Mouse (Mus musculus): ENCODE measurements around the gene Hoxb5. TPM values are rescaled to one million over a fixed set of nuclear protein-coding genes. Genes with fewer than 3 reads are reported as not detected.

Gene Hoxb5
- total RNA-seq (2015) (0.07 and 0.44 TPM in 2 replicates), total RNA-seq (2017) (0.14 TPM in 1 of 2 replicates, not detected in the other)

GRCm38 (mm10) chr11:96303151-96304099, at the start of gene Hoxb5:
Gene Hoxb5, plus strand, starts transcription at chr11:96303336.
- ATAC-seq (replicated peaks; ENCODE audit: poor library complexity): peak; percentile 90

DNA sequence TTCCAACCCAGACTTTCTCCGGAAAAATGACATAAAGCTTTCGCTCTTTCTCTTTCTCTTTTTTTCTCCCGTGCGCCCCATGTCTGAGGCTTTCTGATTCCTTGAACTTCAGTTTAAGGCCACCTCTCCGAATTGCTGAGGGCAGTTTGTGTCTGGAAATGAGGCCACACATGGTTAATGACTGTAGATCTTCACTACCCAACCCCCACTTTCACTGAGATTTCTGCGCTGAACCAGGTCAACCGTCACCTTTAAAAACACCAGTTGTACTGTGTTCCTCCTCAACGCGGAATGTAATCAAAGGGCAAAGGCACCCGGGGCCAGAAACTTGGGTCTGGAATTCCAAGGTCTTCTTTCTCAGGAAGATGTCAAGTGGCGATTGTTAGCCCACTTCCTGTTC, 48.9 kb upstream of the Hoxb5 start:
- ATAC-seq (replicated peaks; ENCODE audit: poor library complexity): no peak

DNA sequence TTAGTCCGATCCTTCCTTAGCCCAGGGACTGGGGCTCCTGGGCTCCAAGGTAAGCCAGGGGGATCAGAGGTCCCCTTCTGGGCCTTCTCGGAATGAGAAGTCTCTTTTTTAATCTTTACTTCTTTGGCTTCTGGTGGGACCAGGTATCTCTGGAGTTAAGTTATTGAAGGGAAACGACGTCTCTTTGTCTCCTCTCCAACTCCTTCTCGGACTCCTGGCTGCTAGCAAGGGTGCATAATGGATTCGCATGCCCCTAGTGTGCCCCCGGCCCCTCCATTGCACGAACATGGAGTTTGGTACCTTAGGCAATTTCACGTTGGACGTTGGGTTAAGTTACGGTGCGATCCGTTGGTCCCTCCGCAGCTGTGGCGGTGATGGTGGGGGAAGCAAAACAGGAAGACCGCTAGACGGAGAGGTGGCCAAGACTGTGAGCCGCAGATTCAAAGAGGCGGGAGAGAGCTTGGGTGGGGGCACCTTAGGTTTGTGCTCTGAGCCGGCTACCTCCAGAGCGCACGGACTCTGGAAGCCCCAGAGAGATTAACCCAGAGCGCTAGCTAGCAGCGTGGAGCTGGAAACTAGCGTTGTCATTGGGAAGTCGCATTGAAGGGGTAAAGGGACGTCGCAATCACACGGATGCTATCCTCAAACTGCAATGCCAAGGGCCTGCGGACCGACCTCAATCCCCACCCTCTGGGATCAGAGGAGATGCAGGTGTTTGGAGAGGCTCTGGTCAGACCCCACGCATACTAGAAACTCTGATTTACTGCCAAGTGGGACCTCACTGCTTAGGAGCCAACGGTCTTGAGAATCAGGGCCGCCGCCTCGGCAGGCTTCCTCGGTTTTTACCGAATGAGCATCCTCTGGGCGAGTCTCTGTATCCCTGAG, 47.8 kb upstream of the Hoxb5 start:
- ATAC-seq (replicated peaks; ENCODE audit: poor library complexity): no peak

DNA sequence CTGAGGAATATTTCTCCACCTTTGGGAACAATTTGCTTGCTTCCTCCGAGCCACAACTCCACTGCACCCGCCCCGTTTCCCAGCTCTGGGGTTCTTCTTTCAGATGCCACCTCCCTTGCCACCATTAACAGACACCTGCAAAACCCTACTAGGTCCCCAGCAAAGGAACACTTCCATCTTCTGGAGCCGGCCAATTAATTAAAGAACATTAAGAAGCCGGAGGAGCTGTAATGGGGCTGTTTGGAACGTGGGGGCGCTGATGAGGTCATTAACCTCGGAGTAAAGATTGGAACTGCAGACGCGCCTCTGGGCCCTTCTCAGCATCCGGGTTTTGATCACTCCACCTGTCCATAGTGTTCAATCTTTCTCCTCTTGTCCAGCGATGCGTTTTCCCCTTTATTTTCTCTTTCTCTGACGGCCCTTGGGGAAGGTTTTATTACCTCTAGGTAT, 47.1 kb upstream of the Hoxb5 start:
- no peak for ATAC-seq (replicated peaks; ENCODE audit: poor library complexity)

DNA sequence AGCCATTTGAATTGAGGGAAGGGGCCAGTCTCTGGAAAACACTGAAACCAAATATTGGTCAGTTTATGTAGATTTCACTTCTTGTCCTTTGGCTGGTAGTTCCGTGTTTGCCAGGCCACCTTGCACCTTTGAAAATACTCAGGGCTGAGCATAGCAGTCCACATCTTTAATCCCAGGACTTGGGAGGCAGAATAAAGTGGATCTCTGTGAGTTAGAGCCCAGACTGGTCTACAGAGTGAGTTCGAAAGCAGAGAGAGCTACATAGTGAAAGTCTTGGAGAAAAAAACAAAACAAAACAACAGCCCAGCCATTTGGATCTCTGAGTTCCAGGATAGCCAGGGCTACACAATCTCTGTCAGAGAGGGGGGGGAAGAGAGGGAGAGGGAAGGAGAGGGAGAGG, 46.0 kb upstream of the Hoxb5 start:
- no peak for ATAC-seq (replicated peaks; ENCODE audit: poor library complexity)

- ATAC-seq (replicated peaks; ENCODE audit: poor library complexity): no peak
These were observed 44.1 kb upstream of the Hoxb5 start for GRCm38 (mm10) chr11:96259038-96259437.

- ATAC-seq (replicated peaks; ENCODE audit: poor library complexity): no peak
These were observed 43.6 kb upstream of the Hoxb5 start for GRCm38 (mm10) chr11:96259511-96259910.

DNA sequence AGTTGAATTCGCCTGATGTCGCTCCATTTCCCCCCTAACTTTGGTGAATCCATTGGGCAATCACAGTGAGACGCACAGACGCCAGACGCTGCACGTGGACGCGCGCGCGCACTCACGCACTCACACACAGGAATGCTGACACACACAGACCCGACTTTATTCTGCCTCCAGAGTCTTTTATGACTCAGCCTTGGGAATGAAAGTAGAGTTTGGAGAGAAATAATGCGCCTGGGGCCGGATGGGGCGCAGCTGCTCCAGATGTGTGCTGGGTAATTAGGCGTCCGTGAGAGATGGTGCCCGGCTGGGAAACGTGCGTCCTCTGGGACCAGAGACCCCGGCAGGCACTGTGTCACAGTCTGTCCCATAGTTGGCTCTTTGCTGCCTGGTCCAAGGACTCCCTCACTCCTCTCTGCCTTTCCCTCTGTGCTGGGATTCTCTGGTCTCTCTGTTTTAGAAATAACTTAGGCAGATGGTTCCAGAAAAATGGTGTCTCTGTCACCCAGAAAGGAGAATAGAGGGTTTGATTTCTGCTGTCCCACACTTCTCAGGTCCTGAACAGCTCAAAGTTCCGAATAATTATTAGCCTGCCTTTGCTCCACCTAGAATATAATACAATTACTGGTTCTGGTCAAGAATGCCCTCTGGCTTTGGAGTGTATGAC, 42.7 kb upstream of the Hoxb5 start:
- ATAC-seq (replicated peaks; ENCODE audit: poor library complexity): no peak

GRCm38 (mm10) chr11:96261323-96261890, 41.7 kb upstream of the Hoxb5 start:
- peak; percentile 88 for ATAC-seq (replicated peaks; ENCODE audit: poor library complexity)

GRCm38 (mm10) chr11:96262262-96262830, 40.8 kb upstream of the Hoxb5 start:
- no peak for ATAC-seq (replicated peaks; ENCODE audit: poor library complexity)

GRCm38 (mm10) chr11:96263636-96264389, 39.3 kb upstream of the Hoxb5 start:
- no peak for ATAC-seq (replicated peaks; ENCODE audit: poor library complexity)

GRCm38 (mm10) chr11:96264390-96265020, 38.6 kb upstream of the Hoxb5 start:
- ATAC-seq (replicated peaks; ENCODE audit: poor library complexity): no peak

- ATAC-seq (replicated peaks; ENCODE audit: poor library complexity): no peak
These were observed 37.2 kb upstream of the Hoxb5 start for GRCm38 (mm10) chr11:96265954-96266353.

DNA sequence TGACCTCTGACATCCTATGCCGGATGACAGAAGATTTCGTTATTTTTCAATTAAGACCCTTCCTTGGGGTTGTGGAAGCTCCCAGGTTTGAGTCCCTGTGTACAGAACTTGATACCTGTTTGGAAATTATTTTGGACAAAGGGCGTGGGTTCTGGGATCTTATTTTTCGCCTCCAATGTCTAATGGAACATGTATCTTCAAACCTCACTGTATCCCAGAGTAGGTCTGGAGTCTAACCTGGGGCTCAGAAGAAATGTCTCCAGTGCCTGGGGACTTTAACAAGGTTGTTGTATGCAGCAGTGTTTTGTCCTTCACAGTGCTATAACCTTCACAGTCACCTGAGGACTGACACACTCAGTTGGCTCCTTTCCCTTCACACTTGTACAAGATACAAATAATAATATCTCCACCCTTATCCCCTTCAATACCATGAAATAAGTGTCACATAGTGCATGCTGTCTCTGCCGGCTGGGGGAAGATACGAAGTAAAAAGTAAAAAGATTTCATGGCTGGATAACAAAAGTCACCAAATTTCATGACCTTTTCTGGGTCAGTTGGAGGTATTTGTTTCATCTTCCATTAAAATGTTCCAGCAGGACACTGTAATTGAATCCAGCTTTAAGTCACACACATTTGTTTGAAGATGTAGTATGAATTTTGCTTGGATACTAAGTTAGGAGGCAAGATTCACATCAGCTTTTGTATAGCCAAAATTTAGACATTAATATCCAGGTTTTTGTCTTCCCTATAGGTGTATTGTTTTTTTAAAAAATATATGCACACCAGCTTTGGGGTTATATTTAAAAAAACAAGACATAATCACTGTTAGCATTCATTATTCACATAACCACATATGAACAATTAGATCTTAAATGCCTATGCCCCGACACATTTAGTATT, 35.9 kb upstream of the Hoxb5 start:
- no peak for ATAC-seq (replicated peaks; ENCODE audit: poor library complexity)

- ATAC-seq (replicated peaks; ENCODE audit: poor library complexity): no peak
These were observed 34.9 kb upstream of the Hoxb5 start for GRCm38 (mm10) chr11:96268031-96268745.

GRCm38 (mm10) chr11:96269869-96270268, 33.3 kb upstream of the Hoxb5 start:
- ATAC-seq (replicated peaks; ENCODE audit: poor library complexity): no peak

DNA sequence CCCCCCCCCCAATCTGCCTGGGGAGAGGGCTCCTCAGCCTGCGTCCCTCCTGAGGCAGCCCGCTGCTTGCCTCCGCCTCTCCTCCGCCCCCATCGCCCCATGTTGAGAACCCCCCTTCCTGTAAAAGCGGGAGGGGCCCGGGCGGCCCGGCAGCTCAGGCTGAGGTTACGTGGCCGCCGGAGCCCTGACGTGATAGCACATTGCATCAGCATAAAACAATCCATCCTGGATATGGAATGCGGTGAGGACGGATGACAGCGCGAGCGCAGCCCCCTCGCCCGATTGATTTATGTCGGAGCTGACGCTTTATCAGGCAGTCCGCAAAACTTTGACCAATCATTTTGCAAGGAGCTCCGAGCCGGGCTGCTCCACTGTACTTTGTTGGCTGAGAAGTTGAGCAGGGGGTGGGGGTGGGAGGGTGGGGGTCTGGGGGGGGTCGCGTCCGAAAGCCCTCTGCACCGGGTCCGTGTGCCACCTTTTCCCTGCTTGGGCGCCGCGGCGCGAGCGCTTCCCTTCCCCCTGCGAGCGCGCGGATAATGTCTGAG, 32.1 kb upstream of the Hoxb5 start, which contains the start of gene Hoxb9:
Gene Hoxb9, plus strand, starts transcription at position 462 of the 545 bp plus-strand sequence.
- ATAC-seq (replicated peaks; ENCODE audit: poor library complexity): no peak
